Mouse (Mus musculus): ENCODE measurements around the gene BC005537.
"Not testable (repeated sequence)": the region's sequence is repeated elsewhere in the genome, so short reads cannot be mapped to it uniquely, and the experiment has no call there.

GRCm38 (mm10) chr13:24767809-24768208 is 33.6 kb upstream of the BC005537 start:
- TF ChIP-seq CTCF (IDR thresholded peaks at IDR 0.05; ENCODE audit: control insufficient read depth, insufficient read depth, low read length); POLR2A (IDR thresholded peaks at IDR 0.05; ENCODE audit: borderline replicate concordance, control insufficient read depth, low read depth, low read length): not testable (repeated sequence)
